Mouse (Mus musculus) Patski (cell line): ENCODE results near the gene Tmco5. TPM values are rescaled to one million over a fixed set of nuclear protein-coding genes. Genes with fewer than 3 reads are reported as not detected.

ENCODE experiments used
- ATAC-seq: fragments of 100-300 bp; one replicate; pipeline ENCODE4 v1.8.0; 2021
- CTCF ChIA-PET: fragments of 350-600 bp; sonication (Branson Sonifier 250); formaldehyde crosslinking; loops from one replicate; lab custom pipeline; 2022; ENCODE audit warnings: inconsistent platforms; lab: Charles Lee
- POLR2A ChIA-PET: fragments of 350-600 bp; sonication (Branson Sonifier 250); formaldehyde crosslinking; loops from one replicate; lab custom pipeline; 2022; ENCODE audit warnings: antibody characterized with exemption, inconsistent platforms; lab: Charles Lee
- DNase-seq: peaks from one replicate; pipeline ENCODE4 v3.0.0-alpha.2; 2011; ENCODE audit warnings: low read depth, low spot score
- H3K27me3 ChIP-seq: fragments of 371-371 bp; one replicate; pipeline ENCODE4 v1.5.1; 2021
- CTCF ChIP-seq: fragments of 100-300 bp; IDR thresholded peaks from one replicate; pipeline ENCODE4 v1.5.1; 2021
- in situ Hi-C: fragments of 300-500 bp; cut with MboI; formaldehyde crosslinking; loops from 3 replicates; pipeline ENCODE4 v1.11.1; 2018; ENCODE audit warnings: low pct_unique_long_range_greater_than_20kb, mixed read lengths
- polyA plus RNA-seq: library from polyadenylated mRNA; unstranded; gene quantifications from one replicate; pipeline ENCODE4 v1.2.3, GENCODE M21; 2021

Gene Tmco5
- polyA plus RNA-seq, 1 experiment from 2014 or later: not detected

- in situ Hi-C loops: no loop called here
- CTCF ChIA-PET: interaction anchor here (1.2 kb wide), 1 partner anchor 21 kb away, joined by 3 read pairs; no protein-coding TSS in a partner anchor
- DNase-seq: no peak
- no peak for TF ChIP-seq CTCF
- ATAC-seq: no peak
- POLR2A ChIA-PET: no interaction called here
- H3K27me3 ChIP-seq: no peaks in the 10 kb centered on the region
These were observed 63.3 kb downstream of the Tmco5 start for GRCm38 (mm10) chr2:116941816-116942215.

Other genes with a start within 250 kb of the Tmco5 start
- 43.9 TPM for gene Spred1, start 242.7 kb downstream of the Tmco5 start, polyA plus RNA-seq